Mouse (Mus musculus) hindbrain, postnatal 0 days (tissue): ENCODE results near the gene Tnfsf11. TPM values are rescaled to one million over a fixed set of nuclear protein-coding genes. Genes with fewer than 3 reads are reported as not detected.
A peak's percentile ranks its signal among the peaks of the same experiment; 100 is the strongest.

Source experiments
- ATAC-seq: fragments of 200-750 bp; cut with Nextera tagmentation; 2 replicates; pipeline ENCODE4 v1.8.0; 2017; ENCODE audit warnings: mild to moderate bottlenecking, moderate TSS enrichment, moderate library complexity
- DNase-seq: peaks from one replicate; pipeline ENCODE4 v3.0.0-alpha.2; 2015; ENCODE audit warnings: low spot score
- H3K27ac ChIP-seq: fragments of 300-500 bp; sonication (generic); 2 replicates; pipeline ENCODE4 v1.5.1; 2014; ENCODE audit warnings: mild to moderate bottlenecking
- H3K27me3 ChIP-seq: fragments of 300-500 bp; sonication (generic); 2 replicates; pipeline ENCODE4 v1.6.1; 2014; ENCODE audit warnings: low read length, mixed read lengths; ENCODE audit not compliant: insufficient read depth
- H3K36me3 ChIP-seq: fragments of 300-500 bp; sonication (generic); 2 replicates; pipeline ENCODE4 v1.6.1; 2014; ENCODE audit warnings: low read length, mixed read lengths; ENCODE audit not compliant: insufficient read depth
- H3K4me1 ChIP-seq: fragments of 300-500 bp; sonication (generic); 2 replicates; pipeline ENCODE4 v1.6.1; 2014; ENCODE audit warnings: antibody characterized with exemption, low read length, mixed read lengths; ENCODE audit not compliant: insufficient read depth
- H3K4me2 ChIP-seq: fragments of 300-500 bp; sonication (generic); 2 replicates; pipeline ENCODE4 v1.6.1; 2014; ENCODE audit warnings: low read depth, mild to moderate bottlenecking, low read length, moderate library complexity, mixed read lengths
- H3K4me3 ChIP-seq: fragments of 300-500 bp; sonication (generic); 2 replicates; pipeline ENCODE4 v1.5.1; 2014; ENCODE audit warnings: low read length
- H3K9ac ChIP-seq: fragments of 300-500 bp; sonication (generic); replicated peaks from 2 replicates; pipeline ENCODE4 v1.6.1; 2014; ENCODE audit warnings: mild to moderate bottlenecking, low read length, moderate library complexity, mixed read lengths
- H3K9me3 ChIP-seq: fragments of 300-500 bp; sonication (generic); 2 replicates; pipeline ENCODE4 v1.6.1; 2016; ENCODE audit warnings: low read length, mixed read lengths
- CTCF ChIP-seq: IDR thresholded peaks from 2 replicates; pipeline ENCODE4 v1.5.1; 2016; ENCODE audit warnings: antibody characterized with exemption, control low read depth, low read depth
- WGBS: fragments of 180-500 bp; shearing (Covaris S2); extraction: QIAGEN DNeasy Blood & Tissue Kit; methylation state at CpG from one replicate; pipeline ENCODE4 v1.1.7; 2014; 5-methylcytosine and 5-hydroxymethylcytosine counted together
- polyA plus RNA-seq: library from polyadenylated mRNA; unstranded; fragments of >200 nt; fragmentation: Nextera tagmentation; extraction: Ambion mirVana; gene quantifications from 2 replicates; pipeline ENCODE4 v1.2.1, GENCODE M21; 2015
- total RNA-seq: library from RNA; depleted of rRNA; stranded (reverse); fragments of >200 nt; gene quantifications from 2 replicates; pipeline ENCODE4 v1.2.3, GENCODE M21; 2014; rRNA removed

The Tnfsf11 gene
- not detected in 2 replicates for total RNA-seq
- not detected in 2 replicates for polyA plus RNA-seq

DNA sequence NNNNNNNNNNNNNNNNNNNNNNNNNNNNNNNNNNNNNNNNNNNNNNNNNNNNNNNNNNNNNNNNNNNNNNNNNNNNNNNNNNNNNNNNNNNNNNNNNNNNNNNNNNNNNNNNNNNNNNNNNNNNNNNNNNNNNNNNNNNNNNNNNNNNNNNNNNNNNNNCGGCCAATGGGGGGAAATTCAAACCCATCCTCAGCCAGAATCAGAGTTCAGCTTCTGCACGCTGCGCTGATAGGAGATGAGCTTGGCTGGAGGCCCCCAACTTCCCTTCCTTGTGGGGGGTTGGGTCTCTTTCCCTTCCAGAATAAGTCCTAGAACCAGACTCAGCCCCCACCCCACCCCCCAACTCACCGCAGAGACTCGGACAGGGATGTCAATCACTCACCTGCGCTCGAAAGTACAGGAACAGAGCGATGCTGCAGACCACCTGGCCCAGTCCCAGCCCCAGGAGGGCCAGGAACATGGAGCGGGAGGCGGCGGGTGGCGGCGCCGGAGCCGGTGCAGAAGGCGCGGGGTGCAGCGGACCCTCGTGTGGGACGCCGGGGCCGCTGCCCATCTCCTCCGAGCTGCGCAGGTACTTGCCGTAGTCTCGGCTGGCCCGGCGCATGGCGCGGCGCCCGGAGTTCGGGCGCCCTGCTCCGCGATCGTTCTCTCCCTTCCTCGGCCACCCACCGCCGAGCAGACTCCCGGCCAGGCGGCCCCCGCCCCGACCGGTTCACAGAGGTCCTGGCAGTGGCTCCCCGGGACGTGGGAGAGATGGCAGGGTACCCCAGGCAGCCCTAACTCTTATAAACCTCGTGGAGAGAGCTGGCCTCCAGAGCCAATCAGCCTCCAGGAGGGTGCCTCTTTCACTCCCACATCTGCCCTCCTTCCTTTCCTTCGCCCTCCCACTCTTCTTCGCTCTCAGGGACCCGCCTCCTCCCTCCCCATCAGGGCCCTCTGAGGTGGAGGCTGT is at the start of gene Tnfsf11:
Gene Tnfsf11 (minus strand): TSS at position 758 of the 952 bp plus-strand sequence.
- H3K27me3 ChIP-seq: 0 out of 2 replicates have a peak, but pooled peaks cover 10% of the 10 kb centered on the region
- TF ChIP-seq CTCF: no peak
- peak; percentile 51; the same call in 1 of the 2 replicates for ATAC-seq
- no peaks in the 10 kb centered on the region for H3K9me3 ChIP-seq
- no peaks in the 10 kb centered on the region for H3K36me3 ChIP-seq
- peak within 1 kb of the TSS; percentile 44 for H3K4me3 ChIP-seq
- DNase-seq: no peak
- H3K27ac ChIP-seq: no peak within 1 kb of the TSS
- H3K4me2 ChIP-seq: peak within 1 kb of the TSS; percentile 88
- 2% methylated on average over 49 of the region's 51 CpGs for WGBS
- no peaks in the 10 kb centered on the region for H3K4me1 ChIP-seq
- H3K9ac ChIP-seq: peak within 1 kb of the TSS; percentile 41

DNA sequence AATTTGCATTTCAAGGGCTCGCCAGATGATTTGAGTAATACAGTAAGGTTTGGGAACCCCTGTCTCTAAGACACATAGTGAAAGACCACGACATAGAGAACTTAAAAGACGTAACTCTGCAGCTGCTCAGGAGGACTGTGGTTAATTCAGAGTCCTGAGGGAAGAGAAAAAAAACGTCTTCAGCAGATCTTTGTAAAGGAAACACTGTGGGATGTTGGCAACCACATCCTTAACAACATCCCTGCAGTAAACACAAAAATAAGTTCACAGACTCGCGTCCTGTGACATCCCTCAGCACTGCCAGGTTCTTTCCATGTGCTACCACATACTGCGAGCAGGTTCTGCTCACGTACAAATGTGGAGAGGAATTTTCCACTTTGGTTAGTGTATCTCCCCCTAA is 48.9 kb upstream of the Tnfsf11 start:
- TF ChIP-seq CTCF: no peak
- DNase-seq (no peak), ATAC-seq (no peak)
- no peaks in the 10 kb centered on the region for H3K4me1 ChIP-seq
- H3K36me3 ChIP-seq: no peaks in the 10 kb centered on the region
- no peak overlapping the region for H3K9ac ChIP-seq
- H3K27me3 ChIP-seq: no peaks in the 10 kb centered on the region
- no peak overlapping the region for H3K4me2 ChIP-seq
- H3K4me3 ChIP-seq: no peak overlapping the region
- H3K9me3 ChIP-seq: no peaks in the 10 kb centered on the region
- WGBS: 53% methylated on average over 8 of the region's 8 CpGs
- no peak overlapping the region for H3K27ac ChIP-seq

DNA sequence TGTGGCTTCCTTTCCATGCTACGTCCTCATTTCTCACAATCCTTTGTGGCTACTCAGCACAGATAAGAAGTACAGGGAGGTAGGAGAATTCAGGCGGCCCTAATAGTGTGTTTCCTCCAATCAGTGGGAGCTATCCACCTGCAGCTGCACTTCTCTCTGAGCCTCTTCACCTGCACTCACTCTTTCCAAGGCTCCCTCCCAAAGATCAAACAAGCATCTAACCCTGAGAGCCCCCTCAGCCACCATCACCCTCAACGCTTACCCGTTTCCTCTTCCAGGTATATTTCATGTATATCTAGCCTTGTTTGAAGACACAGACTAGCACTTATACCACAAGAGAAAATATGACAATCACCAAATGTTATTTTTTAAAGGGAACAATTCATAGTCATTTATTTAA is 47.5 kb upstream of the Tnfsf11 start:
- WGBS: 93% methylated on average over 4 of the region's 4 CpGs
- no peak for ATAC-seq
- Histone ChIP-seq H3K9me3 (no peaks in the 10 kb centered on the region), H3K27ac (no peak overlapping the region), H3K9ac (no peak overlapping the region), H3K36me3 (no peaks in the 10 kb centered on the region), H3K4me2 (no peak overlapping the region), H3K4me1 (no peaks in the 10 kb centered on the region), H3K27me3 (no peaks in the 10 kb centered on the region), H3K4me3 (no peak overlapping the region)
- DNase-seq: no peak
- no peak for TF ChIP-seq CTCF

DNA sequence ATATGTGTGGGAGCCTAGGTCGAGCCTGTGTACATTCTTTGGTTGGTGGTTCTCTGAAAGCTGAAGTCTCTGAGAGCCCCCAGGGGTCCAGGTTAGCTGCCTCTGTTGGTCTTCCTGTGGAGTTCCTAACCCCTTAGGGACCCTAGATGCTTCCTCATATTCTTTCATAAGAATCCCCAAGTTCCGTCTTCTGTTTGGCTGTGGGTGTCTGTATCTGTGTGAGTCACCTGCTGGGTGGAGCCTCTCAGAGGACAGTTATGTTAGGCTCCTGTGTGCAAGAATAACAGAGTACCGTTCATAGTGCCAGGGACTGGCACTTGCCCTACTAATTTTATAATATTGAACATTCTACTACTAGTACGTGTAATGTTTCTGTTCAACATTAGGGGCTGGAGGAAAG is 45.0 kb upstream of the Tnfsf11 start:
- Histone ChIP-seq H3K36me3 (no peaks in the 10 kb centered on the region), H3K27me3 (no peaks in the 10 kb centered on the region), H3K4me1 (no peaks in the 10 kb centered on the region), H3K27ac (no peak overlapping the region), H3K4me3 (no peak overlapping the region), H3K9me3 (no peaks in the 10 kb centered on the region), H3K9ac (no peak overlapping the region), H3K4me2 (no peak overlapping the region)
- no peak for TF ChIP-seq CTCF
- WGBS: 81% methylated on average over 4 of the region's 4 CpGs
- DNase-seq (no peak), ATAC-seq (no peak)

DNA sequence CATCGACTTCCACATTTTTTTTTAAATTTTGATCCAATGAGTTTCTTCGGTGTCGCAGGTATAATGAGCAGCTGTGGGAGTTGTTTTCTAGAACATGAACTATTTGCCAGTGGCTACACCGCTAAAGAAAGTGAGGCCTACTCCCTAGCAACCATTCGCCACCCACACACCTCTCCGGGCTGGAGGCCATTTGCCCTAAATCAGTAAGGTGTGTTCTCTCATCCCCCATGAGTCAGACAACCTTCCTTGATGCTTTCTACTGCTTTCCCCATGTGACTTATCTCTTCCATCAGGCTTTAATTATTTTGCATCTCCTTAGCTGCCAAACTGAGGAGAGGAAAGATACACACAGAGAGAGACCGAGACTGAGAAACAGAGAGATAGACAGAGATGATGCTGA is 43.7 kb upstream of the Tnfsf11 start:
- ATAC-seq (no peak), DNase-seq (no peak)
- Histone ChIP-seq H3K27ac (no peak overlapping the region), H3K4me1 (no peaks in the 10 kb centered on the region), H3K4me3 (no peak overlapping the region), H3K9ac (no peak overlapping the region), H3K27me3 (no peaks in the 10 kb centered on the region), H3K4me2 (no peak overlapping the region), H3K9me3 (no peaks in the 10 kb centered on the region), H3K36me3 (no peaks in the 10 kb centered on the region)
- TF ChIP-seq CTCF: no peak
- whole genome bisulfite sequencing: 91% methylated on average over 7 of the region's 7 CpGs

DNA sequence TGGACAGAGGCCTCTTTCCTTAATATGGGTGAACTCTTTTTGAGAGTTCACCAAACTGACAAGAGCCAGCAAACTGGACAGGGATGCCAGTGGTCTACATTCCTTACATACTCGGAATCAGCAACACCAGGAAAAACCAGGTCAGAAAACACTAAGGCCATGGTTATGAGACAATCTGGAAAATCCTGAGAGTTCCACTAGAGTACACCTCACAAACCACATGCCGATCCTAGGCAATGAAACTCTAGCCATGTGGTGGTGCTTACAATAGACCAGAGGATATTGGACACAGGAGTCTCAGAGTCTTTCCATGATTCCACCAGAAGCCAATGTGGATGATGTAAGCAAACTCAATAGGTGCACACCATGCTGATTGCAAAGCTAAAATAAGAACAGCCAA is 39.9 kb upstream of the Tnfsf11 start:
- 88% methylated on average over 2 of the region's 2 CpGs for WGBS
- DNase-seq (no peak), ATAC-seq (no peak)
- no peaks in the 10 kb centered on the region for H3K36me3 ChIP-seq
- no peak overlapping the region for H3K27ac ChIP-seq
- H3K9me3 ChIP-seq: no peaks in the 10 kb centered on the region
- H3K9ac ChIP-seq: no peak overlapping the region
- H3K4me3 ChIP-seq: no peak overlapping the region
- H3K4me2 ChIP-seq: no peak overlapping the region
- H3K4me1 ChIP-seq: no peaks in the 10 kb centered on the region
- no peaks in the 10 kb centered on the region for H3K27me3 ChIP-seq
- TF ChIP-seq CTCF: no peak

DNA sequence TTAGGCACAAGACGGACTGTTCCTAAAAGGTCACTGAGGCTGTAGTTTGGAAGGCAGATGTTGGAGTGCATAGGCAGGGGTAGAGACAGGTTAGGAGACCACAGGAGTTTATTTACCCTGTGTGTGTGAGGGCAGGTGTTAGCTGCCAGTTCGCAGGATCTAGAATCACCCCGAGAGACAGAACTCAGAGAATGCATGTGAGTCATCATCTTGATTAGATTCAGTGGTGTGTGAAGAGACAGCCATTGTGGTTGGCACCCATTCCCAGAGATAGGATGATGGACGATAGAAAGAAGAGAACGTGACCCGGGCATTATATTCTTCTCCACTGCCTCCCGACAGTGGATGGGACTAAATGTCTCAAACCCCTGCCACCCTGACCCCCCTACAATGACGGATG is 35.2 kb upstream of the Tnfsf11 start:
- H3K4me3 ChIP-seq: no peak overlapping the region
- WGBS: 44% methylated on average over 8 of the region's 8 CpGs
- H3K9ac ChIP-seq: no peak overlapping the region
- H3K27me3 ChIP-seq: no peaks in the 10 kb centered on the region
- H3K36me3 ChIP-seq: no peaks in the 10 kb centered on the region
- ATAC-seq (no peak), DNase-seq (no peak)
- H3K9me3 ChIP-seq: no peaks in the 10 kb centered on the region
- no peak for TF ChIP-seq CTCF
- H3K4me2 ChIP-seq: no peak overlapping the region
- no peak overlapping the region for H3K27ac ChIP-seq
- no peaks in the 10 kb centered on the region for H3K4me1 ChIP-seq
